Mouse (Mus musculus): Measurements from ENCODE around the gene Tmprss2. TPM values are rescaled to one million over a fixed set of nuclear protein-coding genes. Genes with fewer than 3 reads are reported as not detected.

Gene Tmprss2
- polyA plus RNA-seq, 1 experiment from 2014 or later = 79.1 TPM

DNA sequence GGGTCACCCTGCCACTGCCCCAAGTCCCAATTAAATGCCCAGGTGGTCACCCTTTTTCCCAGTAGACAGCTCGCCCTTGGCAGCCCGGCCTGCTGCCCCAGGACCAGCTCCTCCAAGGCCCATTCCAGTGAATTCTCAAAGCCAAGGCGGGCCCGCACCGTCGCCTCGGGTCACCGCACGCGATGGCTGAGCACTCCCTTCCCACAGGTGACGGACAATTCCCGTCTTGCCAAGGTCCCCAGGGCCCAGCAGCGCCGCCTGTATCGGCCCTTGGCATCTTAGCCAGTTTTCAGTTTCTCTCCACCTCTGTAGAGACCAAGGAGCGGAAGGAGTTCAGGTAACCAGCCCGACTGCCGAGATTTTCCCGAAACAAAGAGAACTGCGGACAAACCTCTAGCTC is 749 bp downstream of the Tmprss2 start:
- TF ChIP-seq CTCF (IDR thresholded peaks at IDR 0.05; ENCODE audit: low read depth) = no peak
- H3K36me3 ChIP-seq (ENCODE audit: insufficient read depth, low read length) = no peaks in the 10 kb centered on the region
- H3K9me3 ChIP-seq (replicated peaks; ENCODE audit: low read length) = no peaks in the 10 kb centered on the region
- H3K9ac ChIP-seq (ENCODE audit: low read depth, low read length) = peak overlapping the region; percentile 72
- DNase-seq (ENCODE audit: low spot score) (no peak), ATAC-seq (replicated peaks; ENCODE audit: low FRiP score, low read depth) (0 out of 2 replicates have a peak, but pooled peaks have one; percentile 26)
- H3K4me3 ChIP-seq (replicated peaks; ENCODE audit: low read depth, low read length) = peak overlapping the region; percentile 50
- peak overlapping the region; percentile 87 for H3K27ac ChIP-seq
- no peaks in the 10 kb centered on the region; the same call in 1 of the 2 replicates for H3K4me1 ChIP-seq (replicated peaks; ENCODE audit: insufficient read depth, low read length)
- peaks cover 12% of the 10 kb centered on the region; the same call in 1 of the 2 replicates for H3K27me3 ChIP-seq (ENCODE audit: insufficient read depth, low read length)
- peak overlapping the region; percentile 53 for H3K4me2 ChIP-seq (ENCODE audit: low read length)
- 4% methylated on average over 20 of the region's 20 CpGs for WGBS

DNA sequence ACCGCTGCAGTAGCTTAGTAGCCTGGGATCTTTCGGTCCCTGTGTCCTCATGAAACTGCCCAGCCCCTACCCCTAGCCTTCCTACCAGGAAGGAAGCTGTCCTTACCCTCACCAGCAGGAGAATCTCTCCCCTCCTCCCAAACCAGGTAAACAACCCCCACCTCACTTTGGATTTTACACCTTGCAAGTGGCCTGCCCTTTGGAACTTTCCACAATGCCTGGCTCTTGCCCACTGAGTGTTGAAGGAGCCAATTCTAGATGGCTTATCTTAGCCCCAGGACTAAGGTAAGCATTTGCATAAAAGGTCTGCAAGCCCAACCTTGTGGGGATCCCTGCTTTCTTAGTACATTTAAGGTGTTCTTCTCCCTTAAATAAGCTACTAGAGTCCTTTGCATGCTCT is 1.3 kb downstream of the Tmprss2 start:
- WGBS = 76% methylated on average over 2 of the region's 2 CpGs
- no peak for TF ChIP-seq CTCF (IDR thresholded peaks at IDR 0.05; ENCODE audit: low read depth)
- Histone ChIP-seq H3K9ac (ENCODE audit: low read depth, low read length) (peak overlapping the region; percentile 37; the same call in 1 of the 2 replicates), H3K36me3 (ENCODE audit: insufficient read depth, low read length) (no peaks in the 10 kb centered on the region), H3K4me3 (replicated peaks; ENCODE audit: low read depth, low read length) (peak overlapping the region; percentile 50), H3K4me1 (replicated peaks; ENCODE audit: insufficient read depth, low read length) (no peaks in the 10 kb centered on the region; the same call in 1 of the 2 replicates), H3K9me3 (replicated peaks; ENCODE audit: low read length) (no peaks in the 10 kb centered on the region), H3K27me3 (ENCODE audit: insufficient read depth, low read length) (peaks cover 12% of the 10 kb centered on the region; the same call in 1 of the 2 replicates), H3K4me2 (ENCODE audit: low read length) (peak overlapping the region; percentile 53), H3K27ac (peak overlapping the region; percentile 87)
- ATAC-seq (replicated peaks; ENCODE audit: low FRiP score, low read depth) (no peak), DNase-seq (ENCODE audit: low spot score) (no peak)

DNA sequence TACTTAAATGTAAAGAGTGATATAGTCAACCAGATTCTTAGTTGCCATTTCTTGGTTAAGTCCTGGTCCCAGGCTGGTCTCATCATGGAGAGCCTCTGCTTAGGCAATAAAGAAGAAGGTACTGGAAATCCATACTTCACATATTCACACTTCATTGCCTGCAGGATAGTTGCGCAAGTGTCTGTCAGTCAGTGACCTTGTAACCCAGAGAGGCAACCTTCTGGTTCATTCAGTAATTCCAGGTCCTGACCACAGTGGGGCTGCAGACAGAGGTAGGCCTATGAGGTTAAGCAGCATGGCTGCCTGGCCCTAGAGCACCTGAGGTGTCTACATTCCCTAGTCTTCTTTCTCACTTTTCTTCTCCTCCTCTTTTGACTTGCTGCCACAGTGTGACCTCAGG is 3.0 kb downstream of the Tmprss2 start:
- H3K36me3 ChIP-seq (ENCODE audit: insufficient read depth, low read length) = no peaks in the 10 kb centered on the region
- 100% methylated on average over 1 of the region's 1 CpGs for whole genome bisulfite sequencing
- no peak for ATAC-seq (replicated peaks; ENCODE audit: low FRiP score, low read depth)

DNA sequence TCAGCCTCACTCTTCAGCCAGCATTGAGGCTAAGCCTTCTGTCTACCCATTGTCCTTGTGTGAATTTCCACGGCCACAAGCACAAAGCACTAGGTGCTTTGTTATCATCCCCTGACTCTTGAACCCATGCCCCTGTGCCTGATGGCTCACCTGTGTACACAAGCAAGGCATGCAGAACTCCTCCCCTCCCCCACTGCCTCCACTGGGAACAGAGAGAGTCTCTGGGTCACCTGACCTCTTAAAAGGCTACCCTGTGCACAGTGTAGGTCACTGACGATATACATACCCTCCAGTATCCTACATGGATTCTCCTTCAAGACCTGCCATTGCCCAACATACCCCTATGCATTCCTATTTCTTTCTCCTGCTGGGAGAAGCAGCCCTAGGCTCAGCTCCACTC is 4.2 kb downstream of the Tmprss2 start:
- Histone ChIP-seq H3K9me3 (replicated peaks; ENCODE audit: low read length) (no peaks in the 10 kb centered on the region), H3K4me1 (replicated peaks; ENCODE audit: insufficient read depth, low read length) (no peaks in the 10 kb centered on the region; the same call in 1 of the 2 replicates), H3K4me3 (replicated peaks; ENCODE audit: low read depth, low read length) (no peak overlapping the region), H3K9ac (ENCODE audit: low read depth, low read length) (no peak overlapping the region), H3K36me3 (ENCODE audit: insufficient read depth, low read length) (no peaks in the 10 kb centered on the region), H3K4me2 (ENCODE audit: low read length) (no peak overlapping the region; the same call in 1 of the 2 replicates), H3K27ac (peak overlapping the region; percentile 68), H3K27me3 (ENCODE audit: insufficient read depth, low read length) (peaks cover 12% of the 10 kb centered on the region; the same call in 1 of the 2 replicates)
- 65% methylated on average over 2 of the region's 2 CpGs for WGBS
- DNase-seq (ENCODE audit: low spot score) (no peak), ATAC-seq (replicated peaks; ENCODE audit: low FRiP score, low read depth) (0 out of 2 replicates have a peak, but pooled peaks have one; percentile 26)
- TF ChIP-seq CTCF (IDR thresholded peaks at IDR 0.05; ENCODE audit: low read depth) = no peak

More for the DNA sequence above, 3.0 kb downstream of the Tmprss2 start:
- TF ChIP-seq CTCF (IDR thresholded peaks at IDR 0.05; ENCODE audit: low read depth) = no peak
- Histone ChIP-seq H3K27me3 (ENCODE audit: insufficient read depth, low read length) (peaks cover 12% of the 10 kb centered on the region; the same call in 1 of the 2 replicates), H3K4me2 (ENCODE audit: low read length) (peak overlapping the region; percentile 16), H3K27ac (peak overlapping the region; percentile 68; the same call in 1 of the 2 replicates), H3K9me3 (replicated peaks; ENCODE audit: low read length) (no peaks in the 10 kb centered on the region), H3K4me3 (replicated peaks; ENCODE audit: low read depth, low read length) (no peak overlapping the region), H3K9ac (ENCODE audit: low read depth, low read length) (no peak overlapping the region), H3K4me1 (replicated peaks; ENCODE audit: insufficient read depth, low read length) (no peaks in the 10 kb centered on the region; the same call in 1 of the 2 replicates)
- no peak for DNase-seq (ENCODE audit: low spot score)

DNA sequence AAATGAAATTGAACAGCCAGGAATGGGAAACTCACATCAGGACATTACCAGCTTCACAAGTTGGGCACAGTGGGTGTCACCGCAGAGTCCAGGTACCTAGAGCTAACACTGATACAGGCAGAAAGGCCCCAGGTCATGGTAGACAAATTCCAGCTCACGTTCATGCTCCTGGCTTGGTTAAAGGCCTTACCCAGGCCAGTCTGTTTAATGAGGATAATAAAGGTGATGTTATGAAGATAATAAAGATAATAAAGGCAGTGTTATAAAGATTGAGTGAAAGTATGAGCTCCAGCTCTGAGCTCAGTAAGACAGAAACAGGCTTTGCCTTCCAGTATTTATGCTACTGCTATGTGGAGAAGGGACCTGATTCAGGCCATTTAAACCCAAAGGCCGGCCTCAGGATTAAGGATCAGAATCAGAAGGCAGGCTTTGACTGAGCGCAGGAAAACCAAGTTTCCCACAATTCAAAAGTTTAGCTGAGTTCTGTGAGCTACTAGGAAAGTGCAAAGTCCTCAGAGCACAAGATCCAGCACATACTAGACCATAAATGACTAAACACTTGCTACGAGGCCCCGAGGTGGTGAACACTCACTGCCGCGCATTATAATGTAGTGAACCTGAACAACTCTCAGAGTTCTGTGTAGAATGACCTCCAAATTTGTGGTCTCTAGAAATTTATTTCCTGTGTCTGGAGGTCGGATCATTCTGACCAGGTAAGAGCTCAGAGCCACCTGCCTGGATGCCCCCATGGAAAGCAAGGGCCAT is 4.9 kb downstream of the Tmprss2 start:
- H3K4me2 ChIP-seq (ENCODE audit: low read length) = peak overlapping the region; percentile 1
- no peaks in the 10 kb centered on the region for H3K9me3 ChIP-seq (replicated peaks; ENCODE audit: low read length)
- H3K9ac ChIP-seq (ENCODE audit: low read depth, low read length) = no peak overlapping the region
- peaks cover 12% of the 10 kb centered on the region; the same call in 1 of the 2 replicates for H3K27me3 ChIP-seq (ENCODE audit: insufficient read depth, low read length)
- H3K4me1 ChIP-seq (replicated peaks; ENCODE audit: insufficient read depth, low read length) = no peaks in the 10 kb centered on the region; the same call in 1 of the 2 replicates
- DNase-seq (ENCODE audit: low spot score) (no peak), ATAC-seq (replicated peaks; ENCODE audit: low FRiP score, low read depth) (peak; percentile 68)
- no peak overlapping the region for H3K4me3 ChIP-seq (replicated peaks; ENCODE audit: low read depth, low read length)
- H3K36me3 ChIP-seq (ENCODE audit: insufficient read depth, low read length) = no peaks in the 10 kb centered on the region
- H3K27ac ChIP-seq = peak overlapping the region; percentile 68
- whole genome bisulfite sequencing = 63% methylated on average over 9 of the region's 9 CpGs
- no peak for TF ChIP-seq CTCF (IDR thresholded peaks at IDR 0.05; ENCODE audit: low read depth)

DNA sequence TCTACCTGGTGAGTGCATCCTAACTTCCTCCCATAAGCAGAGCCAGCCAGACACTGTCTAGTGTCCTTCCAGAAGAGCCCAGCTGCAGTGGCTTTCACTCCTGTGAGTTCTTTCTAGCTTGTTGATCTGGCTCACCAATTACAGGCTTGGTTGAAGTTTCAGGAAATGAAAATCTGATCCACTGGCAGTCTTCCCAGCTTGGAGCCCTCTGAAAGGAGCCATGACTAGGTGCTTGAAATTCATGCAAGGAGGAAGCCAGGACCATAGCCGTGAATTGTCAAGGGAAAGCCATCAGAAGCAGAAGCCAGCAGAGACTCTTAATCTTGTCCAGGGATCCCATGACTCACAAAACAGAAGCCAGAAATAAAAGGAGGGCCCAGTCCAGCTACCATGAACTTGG is 8.7 kb downstream of the Tmprss2 start:
- DNase-seq (ENCODE audit: low spot score) (peak; percentile 42), ATAC-seq (replicated peaks; ENCODE audit: low FRiP score, low read depth) (no peak)

More for the DNA sequence above, 8.7 kb downstream of the Tmprss2 start:
- Histone ChIP-seq H3K9ac (ENCODE audit: low read depth, low read length) (no peak overlapping the region), H3K36me3 (ENCODE audit: insufficient read depth, low read length) (no peaks in the 10 kb centered on the region), H3K9me3 (replicated peaks; ENCODE audit: low read length) (no peaks in the 10 kb centered on the region), H3K27ac (no peak overlapping the region; the same call in 1 of the 2 replicates), H3K4me1 (replicated peaks; ENCODE audit: insufficient read depth, low read length) (no peaks in the 10 kb centered on the region), H3K4me2 (ENCODE audit: low read length) (no peak overlapping the region), H3K4me3 (replicated peaks; ENCODE audit: low read depth, low read length) (no peak overlapping the region), H3K27me3 (ENCODE audit: insufficient read depth, low read length) (no peaks in the 10 kb centered on the region)
- TF ChIP-seq CTCF (IDR thresholded peaks at IDR 0.05; ENCODE audit: low read depth) = no peak
- WGBS = 58% methylated on average over 1 of the region's 1 CpGs
